Mouse (Mus musculus) lung, postnatal 0 days (tissue): ENCODE measurements at regions not wholly inside any gene's neighbourhood (a gene's known extent, or its start where the extent isn't known, plus 50 kb on each side); places are given as distances from the start of the nearest gene placed in this dataset.

Experiments
- CTCF ChIP-seq: IDR thresholded peaks from 2 replicates; pipeline ENCODE4 v1.5.1; 2016; ENCODE audit warnings: antibody characterized with exemption, mild to moderate bottlenecking
- EP300 ChIP-seq: IDR thresholded peaks from 2 replicates; pipeline ENCODE4 v1.6.1; 2016; ENCODE audit warnings: antibody characterized with exemption, mild to moderate bottlenecking, control low read depth

DNA sequence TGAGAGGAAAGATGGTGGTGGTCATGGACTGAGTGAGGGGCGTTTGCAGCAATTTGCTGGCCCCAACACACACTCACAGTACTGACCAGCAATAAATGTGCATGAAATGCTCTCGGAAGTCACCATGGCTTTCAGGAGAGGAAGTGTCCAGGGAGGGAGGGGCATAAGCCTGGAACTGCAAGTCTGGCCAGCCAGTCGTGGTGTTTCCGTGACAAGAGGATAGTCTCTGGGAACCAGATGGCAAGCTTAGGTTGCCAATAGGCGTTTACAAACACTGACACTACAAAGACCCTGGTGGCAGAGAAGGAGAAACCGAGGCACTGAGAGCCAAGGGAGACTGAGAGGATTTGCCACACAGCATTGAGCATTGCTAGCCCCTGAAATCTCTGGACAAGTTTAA is 132.3 kb upstream of the 1600014C23Rik start:
- TF ChIP-seq CTCF (no peak), EP300 (no peak)
